Mouse (Mus musculus) lung, postnatal 10 days (tissue): ENCODE measurements around the gene Brd7.

Source experiments
- DNase-seq: peaks from one replicate; pipeline ENCODE4 v3.0.0; 2021

Brd7 gene

GRCm38 (mm10) chr8:88349046-88349445, 12.9 kb downstream of the Brd7 start:
- DNase-seq: peak; percentile 19

- no peak for DNase-seq
Observed at GRCm38 (mm10) chr8:88342026-88342425, 20.0 kb downstream of the Brd7 start.

GRCm38 (mm10) chr8:88339887-88340695, 21.9 kb downstream of the Brd7 start:
- no peak for DNase-seq

GRCm38 (mm10) chr8:88339221-88339620, 22.8 kb downstream of the Brd7 start:
- no peak for DNase-seq

GRCm38 (mm10) chr8:88334975-88335374, 27.0 kb downstream of the Brd7 start:
- no peak for DNase-seq

- DNase-seq: no peak
Observed at GRCm38 (mm10) chr8:88334384-88334783, 27.6 kb downstream of the Brd7 start.

DNA sequence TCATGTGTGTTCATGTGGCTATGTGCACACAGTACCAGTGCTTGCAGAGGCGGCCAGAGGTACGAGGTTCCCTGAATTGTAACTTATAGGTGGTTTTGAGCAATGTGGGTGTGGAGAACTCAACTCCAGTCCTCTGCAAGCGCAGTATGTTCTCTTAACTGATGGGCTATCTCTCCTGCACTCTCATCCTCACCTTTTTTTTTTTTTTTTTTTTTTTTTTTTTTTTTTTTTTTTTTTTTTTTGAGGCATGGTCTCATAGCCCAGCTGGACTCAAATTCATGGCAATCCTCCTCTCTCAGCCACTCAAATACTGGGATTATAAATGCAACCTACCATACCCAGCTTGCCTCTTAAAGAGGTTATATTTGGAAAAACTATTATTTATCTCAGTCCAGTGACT, 31.2 kb downstream of the Brd7 start:
- no peak for DNase-seq

GRCm38 (mm10) chr8:88328689-88329088, 33.3 kb downstream of the Brd7 start:
- DNase-seq: peak; percentile 53

- no peak for DNase-seq
Observed at GRCm38 (mm10) chr8:88326328-88326727, 35.7 kb downstream of the Brd7 start.

GRCm38 (mm10) chr8:88325795-88326194, 36.2 kb downstream of the Brd7 start:
- no peak for DNase-seq

DNA sequence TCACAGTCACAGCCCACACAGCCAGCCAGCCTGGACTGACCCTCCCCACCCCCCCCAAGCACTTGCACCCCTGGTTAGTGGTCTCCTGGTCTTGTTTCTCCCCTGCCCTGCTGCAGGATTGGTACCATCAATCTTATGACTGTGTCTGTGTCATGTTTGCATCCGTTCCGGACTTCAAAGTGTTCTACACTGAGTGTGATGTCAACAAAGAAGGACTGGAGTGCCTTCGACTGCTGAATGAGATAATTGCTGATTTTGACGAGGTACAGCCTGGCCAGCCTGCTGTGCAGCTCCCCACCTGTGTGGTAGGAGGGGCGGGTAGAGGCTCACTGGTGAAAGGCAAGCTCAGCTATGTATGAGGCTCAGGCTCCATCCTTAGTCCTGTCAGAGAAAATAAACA, 36.7 kb downstream of the Brd7 start:
- DNase-seq: no peak

DNA sequence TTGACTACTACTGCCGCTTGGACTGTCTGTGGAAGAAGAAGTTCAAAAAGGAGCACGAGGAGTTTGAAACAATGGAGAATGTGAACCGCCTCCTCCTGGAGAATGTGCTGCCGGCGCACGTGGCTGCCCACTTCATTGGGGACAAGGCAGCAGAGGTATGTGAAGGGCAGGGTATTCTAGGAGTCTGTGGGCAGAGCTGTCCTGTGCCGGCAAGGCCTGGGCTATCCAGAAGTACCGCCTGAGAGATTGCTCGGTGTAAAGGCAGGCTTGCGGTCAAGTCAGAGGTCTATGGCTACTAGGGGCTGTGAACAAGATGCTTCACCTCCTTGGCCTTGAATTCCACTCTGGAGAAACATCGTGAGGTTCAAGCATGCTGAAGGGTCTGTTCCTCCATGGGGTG, 37.2 kb downstream of the Brd7 start:
- no peak for DNase-seq

- DNase-seq: no peak
Observed at GRCm38 (mm10) chr8:88323523-88323922, 38.5 kb downstream of the Brd7 start.

- DNase-seq: no peak
Observed at GRCm38 (mm10) chr8:88321387-88321786, 40.6 kb downstream of the Brd7 start.

DNA sequence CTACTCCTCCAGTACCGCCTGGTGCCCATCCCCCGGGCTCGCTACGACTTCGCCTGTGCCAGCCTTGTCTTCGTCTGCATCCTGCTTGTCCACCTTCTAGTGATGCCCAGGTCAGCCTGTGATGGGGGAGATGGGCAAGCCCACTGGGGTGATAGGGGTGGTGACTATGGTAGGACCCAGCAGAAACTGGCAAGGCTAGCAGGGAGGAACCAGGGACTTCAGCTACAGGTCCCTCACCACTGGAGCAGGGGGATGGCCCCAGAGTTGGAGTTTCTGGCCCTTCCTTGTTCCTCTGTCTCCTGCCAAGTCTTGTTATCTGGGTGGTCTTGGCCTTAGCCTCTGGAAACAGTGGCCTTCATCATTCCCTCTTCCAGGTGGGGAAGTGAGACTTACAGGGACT, 41.9 kb downstream of the Brd7 start:
- DNase-seq: no peak

DNA sequence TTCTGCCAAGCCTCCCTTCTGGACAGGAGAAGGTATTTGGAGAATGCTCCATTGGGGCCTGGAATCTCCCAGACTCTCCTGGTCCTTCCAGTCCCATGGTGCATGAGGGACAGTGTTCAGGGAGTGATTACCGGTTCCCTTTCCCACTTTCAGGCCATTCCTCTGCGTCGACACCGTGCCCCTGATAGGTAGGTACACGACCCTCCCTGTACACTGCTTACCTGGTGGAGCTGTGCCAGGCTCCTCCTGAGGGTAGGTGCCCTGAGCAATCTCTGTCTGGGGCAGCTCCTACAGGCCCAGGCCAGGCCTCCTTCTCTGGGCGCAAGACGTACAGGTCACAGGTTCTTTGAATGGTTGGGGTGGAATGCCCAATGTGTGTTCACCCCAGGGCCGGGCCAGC, 43.8 kb downstream of the Brd7 start:
- no peak for DNase-seq

DNA sequence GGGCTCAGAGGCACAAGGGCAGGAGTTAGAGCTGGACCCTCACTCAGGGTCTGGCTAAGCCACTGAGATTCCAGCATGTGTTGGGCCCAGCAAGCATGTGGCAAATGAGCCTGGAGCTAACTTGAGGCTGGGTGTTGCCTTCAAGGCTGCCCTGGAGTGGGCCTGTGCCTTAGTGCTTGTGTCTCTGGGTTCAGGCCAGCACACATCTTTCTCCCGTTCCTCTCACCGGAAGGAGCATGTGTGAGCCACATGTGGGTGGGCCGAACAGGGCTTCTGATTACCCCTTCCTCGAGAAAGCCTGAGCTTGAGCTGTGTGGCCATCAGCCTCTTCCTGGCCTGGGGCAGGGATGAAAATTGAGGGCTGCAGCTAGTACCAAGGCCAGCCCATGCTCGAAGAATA, 44.7 kb downstream of the Brd7 start:
- DNase-seq: peak; percentile 48

- DNase-seq: peak; percentile 93
Observed at GRCm38 (mm10) chr8:88316139-88316931, 45.7 kb downstream of the Brd7 start.

- DNase-seq: no peak
Observed at GRCm38 (mm10) chr8:88315302-88315701, 46.7 kb downstream of the Brd7 start.

GRCm38 (mm10) chr8:88313991-88314390, 48.0 kb downstream of the Brd7 start:
- no peak for DNase-seq

DNA sequence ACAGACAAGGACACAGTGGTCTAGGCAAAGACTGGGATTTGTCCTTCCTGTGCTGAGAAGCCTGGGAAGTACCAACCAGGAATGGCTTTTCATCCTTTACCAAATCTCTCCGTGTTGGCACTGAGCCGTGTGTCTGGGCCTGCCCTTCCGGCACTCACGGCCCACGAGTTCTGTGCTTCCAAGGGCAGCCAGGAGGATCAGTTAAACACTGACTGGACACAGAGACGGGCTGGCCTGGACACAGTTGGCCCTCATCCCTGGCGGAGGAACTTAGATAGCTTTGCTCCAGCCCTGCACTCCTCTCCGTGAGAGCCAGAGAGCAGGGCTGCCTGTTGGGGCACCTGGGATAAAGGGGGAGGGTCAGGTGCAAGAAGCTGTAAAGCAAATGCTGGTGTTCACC, 49.0 kb downstream of the Brd7 start:
- DNase-seq: peak; percentile 70

GRCm38 (mm10) chr8:88310286-88310685, 51.7 kb downstream of the Brd7 start:
- DNase-seq: no peak

- DNase-seq: no peak
Observed at GRCm38 (mm10) chr8:88309881-88310280, 52.1 kb downstream of the Brd7 start.

- no peak for DNase-seq
Observed at GRCm38 (mm10) chr8:88309274-88309873, 52.6 kb downstream of the Brd7 start.
